Mouse (Mus musculus): ENCODE data around the gene Mtch2. TPM values are rescaled to one million over a fixed set of nuclear protein-coding genes. Genes with fewer than 3 reads are reported as not detected.

Gene Mtch2
- total RNA-seq, 2 experiments from 2014 or later: 141 to 148 TPM

GRCm38 (mm10) chr2:90904076-90904855, 57.3 kb downstream of the Mtch2 start, which contains the start of the genes Kbtbd4 and Ndufs3:
TSS of gene Kbtbd4 (plus strand) at chr2:90904740.
TSS of gene Ndufs3 (minus strand) at chr2:90904827.
- intact Hi-C loops (cut with DNase I): no loop called here
- peak; percentile 87 for DNase-seq

- intact Hi-C loops (cut with DNase I): no loop called here
Measured at GRCm38 (mm10) chr2:90904856-90905224, 57.9 kb downstream of the Mtch2 start.

GRCm38 (mm10) chr2:90906721-90907120, 59.8 kb downstream of the Mtch2 start:
- no peak for DNase-seq

More at GRCm38 (mm10) chr2:90904856-90905224, 57.9 kb downstream of the Mtch2 start:
- peak; percentile 32 for DNase-seq

GRCm38 (mm10) chr2:90910861-90911260, 63.9 kb downstream of the Mtch2 start:
- no peak for DNase-seq
- intact Hi-C loops (cut with DNase I): no loop called here

More at GRCm38 (mm10) chr2:90906721-90907120, 59.8 kb downstream of the Mtch2 start:
- intact Hi-C loops (cut with DNase I): no loop called here

- intact Hi-C loops (cut with DNase I): no loop called here
- DNase-seq: no peak
Measured at GRCm38 (mm10) chr2:90911668-90912067, 64.7 kb downstream of the Mtch2 start.

GRCm38 (mm10) chr2:90913671-90914070, 66.7 kb downstream of the Mtch2 start:
- intact Hi-C loops (cut with DNase I): no loop called here
- peak; percentile 24 for DNase-seq

GRCm38 (mm10) chr2:90915516-90915915, 68.6 kb downstream of the Mtch2 start:
- intact Hi-C loops (cut with DNase I): no loop called here
- no peak for DNase-seq

Other genes with a start within 250 kb of the Mtch2 start
- 10 to 100 TPM; 26.6 to 29.0 TPM for gene Nup160, start 169.9 kb upstream of the Mtch2 start, total RNA-seq (2021)
- gene Fnbp4, start 101.8 kb upstream of the Mtch2 start, total RNA-seq (2021): 100 to 1,000 TPM; 103 to 116 TPM
- under 1 TPM; 0.36 to 0.66 TPM for gene Agbl2, start 64.4 kb upstream of the Mtch2 start, total RNA-seq (2021)
- gene C1qtnf4, start 38.7 kb downstream of the Mtch2 start, total RNA-seq (2021): 100 to 1,000 TPM; 143 TPM
- 10 to 100 TPM; 37.5 to 43.6 TPM for gene Kbtbd4, start 57.6 kb downstream of the Mtch2 start, total RNA-seq (2021)
- gene Ndufs3, start 57.7 kb downstream of the Mtch2 start, total RNA-seq (2021): 100 to 1,000 TPM; 158 to 162 TPM
- gene Celf1, start 93.2 kb downstream of the Mtch2 start, total RNA-seq (2021): 100 to 1,000 TPM; 133 to 142 TPM
- not detected for gene Rapsn, start 188.5 kb downstream of the Mtch2 start, total RNA-seq (2021)
- gene Psmc3, start 206.9 kb downstream of the Mtch2 start, total RNA-seq (2021): 100 to 1,000 TPM; 190 to 192 TPM
- gene Slc39a13, start 223.3 kb downstream of the Mtch2 start, total RNA-seq (2021): 10 to 100 TPM; 30.6 to 41.6 TPM
- gene Spi1, start 235.2 kb downstream of the Mtch2 start, total RNA-seq (2021): 1 to 10 TPM; 3.0 to 3.2 TPM

All from left cerebral cortex, postnatal 4 days (tissue).